Comparison of ENCODE assay signal across 12 mouse cellular contexts in the genomic region with DNA sequence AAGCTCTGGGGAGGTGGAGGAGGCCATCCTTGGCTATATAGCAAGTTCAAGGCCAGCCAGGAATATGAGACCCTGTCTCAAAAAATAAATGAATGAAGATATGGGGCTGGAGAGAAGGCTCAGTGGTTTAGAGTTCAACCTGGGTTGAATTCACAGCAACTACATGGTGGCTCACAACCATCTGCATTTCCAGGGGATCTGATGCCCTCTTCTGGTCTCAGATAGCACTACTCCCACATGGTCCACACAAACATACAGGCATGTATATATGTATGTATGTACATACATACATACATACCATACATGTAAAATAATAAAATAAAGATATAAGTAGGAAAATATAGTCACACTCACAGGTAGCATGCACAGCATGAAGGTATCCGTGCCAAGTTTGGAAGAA. TPM values are rescaled to one million over a fixed set of nuclear protein-coding genes. Genes with fewer than 3 reads are reported as not detected.
A peak's percentile ranks its signal among the peaks of the same experiment; 100 is the strongest.
DNase-seq lines count a peak whose midpoint lies in the region; ATAC-seq and TF ChIP-seq lines count a peak whose summit lies in the region.
"Had no signal": no experiment of that assay in that cellular context is flagged by ENCODE, and none has a peak within 500 bp of the region (broad histone marks: within the 10 kb centered on the region; RNA-seq: fewer than 3 reads in every experiment).

No protein-coding gene starts in this region.

- no peak overlapping the region for H3K27ac ChIP-seq in layer of hippocampus, adult 2 months
- peak overlapping the region; percentile 98 for H3K27ac ChIP-seq in bone marrow macrophage, adult 2 months (ENCODE audit: insufficient read depth, low read depth, low read length)
- H3K27ac ChIP-seq in hindbrain, embryonic 14.5 days = no peak overlapping the region
- H3K27ac ChIP-seq: limb, embryonic 10.5 days had no signal

- no peak overlapping the region for H3K9ac ChIP-seq in hindbrain, embryonic 14.5 days

- no peak overlapping the region for H3K4me3 ChIP-seq in layer of hippocampus, adult 2 months
- H3K4me3 ChIP-seq in E14TG2a.4 (replicated peaks; ENCODE audit: low read length) = no peak overlapping the region
- no peak overlapping the region for H3K4me3 ChIP-seq in bone marrow macrophage, adult 2 months (ENCODE audit: insufficient read depth, low read length)
- no peak overlapping the region for H3K4me3 ChIP-seq in hindbrain, embryonic 14.5 days (replicated peaks; ENCODE audit: low read length)
- H3K4me3 ChIP-seq: limb, embryonic 10.5 days had no signal

- H3K9me3 ChIP-seq in E14TG2a.4 (ENCODE audit: low read length) = no peaks in the 10 kb centered on the region
- no peaks in the 10 kb centered on the region for H3K9me3 ChIP-seq in hindbrain, embryonic 14.5 days (ENCODE audit: control insufficient read depth, low read length)
- H3K9me3 ChIP-seq: limb, embryonic 10.5 days had no signal

- peaks cover 49% of the 10 kb centered on the region for H3K4me1 ChIP-seq in E14TG2a.4 (replicated peaks; ENCODE audit: low read depth, low read length)
- H3K4me1 ChIP-seq in bone marrow macrophage, adult 2 months (ENCODE audit: control insufficient read depth, insufficient read depth, low read length) = peaks cover 35% of the 10 kb centered on the region
- H3K4me1 ChIP-seq in hindbrain, embryonic 14.5 days (replicated peaks; ENCODE audit: control insufficient read depth, insufficient read depth, low read length) = peaks cover 2% of the 10 kb centered on the region; the same call in 1 of the 2 replicates

- no peak for TF ChIP-seq POLR2A in bone marrow macrophage, adult 2 months (IDR thresholded peaks at IDR 0.05; ENCODE audit: borderline replicate concordance, low read depth, low read length)

- peak; percentile 67 for ATAC-seq in megakaryocyte, adult 5-6 weeks (ENCODE audit: poor library complexity, severe bottlenecking)
- ATAC-seq in hindbrain, embryonic 14.5 days (ENCODE audit: low FRiP score) = no peak

- H3K27me3 ChIP-seq in E14TG2a.4 (ENCODE audit: insufficient read depth, low read length) = no peaks in the 10 kb centered on the region
- H3K27me3 ChIP-seq in hindbrain, embryonic 14.5 days (ENCODE audit: control insufficient read depth, insufficient read depth, low read length) = no peaks in the 10 kb centered on the region

- no peak for DNase-seq in layer of hippocampus, adult 2 months (ENCODE audit: low spot score in 2 of 2)
- DNase-seq in layer of hippocampus, adult 9-11 months = no peak
- DNase-seq in hindbrain, embryonic 14.5 days (ENCODE audit: low spot score) = no peak
- no peak for DNase-seq in urinary bladder, postnatal 4 days (ENCODE audit: low spot score in 2 of 2)
- no peak for DNase-seq in urinary bladder, adult 2 months (ENCODE audit: low spot score)
- DNase-seq: kidney, adult 8-10 months; right cerebral cortex, postnatal 25 days had no signal

- H3K36me3 ChIP-seq in E14TG2a.4 (ENCODE audit: insufficient read depth, low read length) = peaks cover 47% of the 10 kb centered on the region
- peaks cover 19% of the 10 kb centered on the region for H3K36me3 ChIP-seq in hindbrain, embryonic 14.5 days (replicated peaks; ENCODE audit: control insufficient read depth, insufficient read depth)

- TF ChIP-seq CTCF in layer of hippocampus, adult 2 months (conservative IDR thresholded peaks at IDR 0.05) = peak; percentile 61
- 0 out of 2 replicates have a peak, but pooled peaks have one; percentile 8 for TF ChIP-seq CTCF in E14TG2a.4 (conservative IDR thresholded peaks at IDR 0.05; ENCODE audit: low read length)
- no peak for TF ChIP-seq CTCF in bone marrow macrophage, adult 2 months (IDR thresholded peaks at IDR 0.05; ENCODE audit: low read depth, low read length)

- no peak overlapping the region for H3K4me2 ChIP-seq in hindbrain, embryonic 14.5 days (replicated peaks)
- H3K4me2 ChIP-seq: heart, embryonic 11.5 days had no signal

- WGBS in hindbrain, embryonic 14.5 days = 90% methylated on average over 1 of the region's 1 CpGs

RNA-seq across cellular contexts. Expression of a gene that starts 14.3 kb away (rescaled TPM):
- 10 to 100 TPM; 64.1 to 67.3 TPM for total RNA-seq in layer of hippocampus, adult 2 months (2021)
- 18.1 and 22.5 TPM in 2 replicates for polyA plus RNA-seq in bone marrow macrophage, adult 2 months (2012; ENCODE audit: insufficient read depth, insufficient read length, missing spikeins)
- total RNA-seq in megakaryocyte, adult 5-6 weeks (2015) = 19.3 and 19.9 TPM in 2 replicates
- total RNA-seq in megakaryocyte, adult 5-6 weeks (2017) = 16.6 and 18.3 TPM in 2 replicates
- polyA plus RNA-seq in hindbrain, embryonic 14.5 days (2014; fragmentation: Nextera tagmentation; extraction: Ambion mirVana) = 11.8 and 12.2 TPM in 2 replicates
- 24.7 and 25.4 TPM in 2 replicates for polyA plus RNA-seq in urinary bladder, adult 2 months (2012; rRNA removed)

RNA-seq across cellular contexts. Expression of a gene that starts 24.7 kb away (rescaled TPM):
- under 1 TPM in 1 of 2 experiments, not detected in 1; 0.15 TPM for total RNA-seq in layer of hippocampus, adult 2 months (2021)
- polyA plus RNA-seq in bone marrow macrophage, adult 2 months (2012; ENCODE audit: insufficient read depth, insufficient read length, missing spikeins) = not detected in 2 replicates
- total RNA-seq in megakaryocyte, adult 5-6 weeks (2015) = not detected in 2 replicates
- total RNA-seq in megakaryocyte, adult 5-6 weeks (2017) = not detected in 2 replicates
- 0.15 TPM in 1 of 2 replicates, not detected in the other for polyA plus RNA-seq in hindbrain, embryonic 14.5 days (2014; fragmentation: Nextera tagmentation; extraction: Ambion mirVana)
- 1.2 and 1.4 TPM in 2 replicates for polyA plus RNA-seq in urinary bladder, adult 2 months (2012; rRNA removed)

RNA-seq across cellular contexts. Expression of a gene that starts 29.1 kb away (rescaled TPM):
- total RNA-seq in layer of hippocampus, adult 2 months (2021) = 10 to 100 TPM in 1 of 2 experiments, 1 to 10 TPM in 1; 8.4 to 16.4 TPM
- polyA plus RNA-seq in bone marrow macrophage, adult 2 months (2012; ENCODE audit: insufficient read depth, insufficient read length, missing spikeins) = 107 and 128 TPM in 2 replicates
- total RNA-seq in megakaryocyte, adult 5-6 weeks (2015) = 59.9 and 97.5 TPM in 2 replicates
- 27.8 and 35.6 TPM in 2 replicates for total RNA-seq in megakaryocyte, adult 5-6 weeks (2017)
- polyA plus RNA-seq in hindbrain, embryonic 14.5 days (2014; fragmentation: Nextera tagmentation; extraction: Ambion mirVana) = 4.9 and 5.8 TPM in 2 replicates
- 41.4 and 41.6 TPM in 2 replicates for polyA plus RNA-seq in urinary bladder, adult 2 months (2012; rRNA removed)

RNA-seq across cellular contexts. Expression of a gene that starts 41.3 kb away (rescaled TPM):
- 10 to 100 TPM; 15.5 to 19.7 TPM for total RNA-seq in layer of hippocampus, adult 2 months (2021)
- 37.5 and 42.1 TPM in 2 replicates for polyA plus RNA-seq in bone marrow macrophage, adult 2 months (2012; ENCODE audit: insufficient read depth, insufficient read length, missing spikeins)
- 8.1 and 10.2 TPM in 2 replicates for total RNA-seq in megakaryocyte, adult 5-6 weeks (2015)
- total RNA-seq in megakaryocyte, adult 5-6 weeks (2017) = 5.7 and 18.8 TPM in 2 replicates
- polyA plus RNA-seq in hindbrain, embryonic 14.5 days (2014; fragmentation: Nextera tagmentation; extraction: Ambion mirVana) = 5.3 and 6.5 TPM in 2 replicates
- 22.7 and 24.6 TPM in 2 replicates for polyA plus RNA-seq in urinary bladder, adult 2 months (2012; rRNA removed)

RNA-seq across cellular contexts. Expression of a gene that starts 41.3 kb away (rescaled TPM):
- 10 to 100 TPM; 25.4 to 28.1 TPM for total RNA-seq in layer of hippocampus, adult 2 months (2021)
- polyA plus RNA-seq in bone marrow macrophage, adult 2 months (2012; ENCODE audit: insufficient read depth, insufficient read length, missing spikeins) = 209 and 221 TPM in 2 replicates
- total RNA-seq in megakaryocyte, adult 5-6 weeks (2015) = 76.5 and 93.0 TPM in 2 replicates
- 57.1 and 66.7 TPM in 2 replicates for total RNA-seq in megakaryocyte, adult 5-6 weeks (2017)
- polyA plus RNA-seq in hindbrain, embryonic 14.5 days (2014; fragmentation: Nextera tagmentation; extraction: Ambion mirVana) = 19.0 and 23.4 TPM in 2 replicates
- 17.4 and 19.6 TPM in 2 replicates for polyA plus RNA-seq in urinary bladder, adult 2 months (2012; rRNA removed)
